Mouse (Mus musculus) embryo, embryonic 10.5 days (tissue): ENCODE measurements around the gene Gm21852.
"Not testable (repeated sequence)": the region's sequence is repeated elsewhere in the genome, so short reads cannot be mapped to it uniquely, and the experiment has no call there.

Experiments used
- DNase-seq: peaks from one replicate; pipeline ENCODE4 v3.0.0-alpha.2; 2015; ENCODE audit warnings: low spot score

Gm21852 gene

GRCm38 (mm10) chrY:40651896-40652295 is at the start of gene Gm21852:
Gm21852 (minus strand) TSS chrY:40651996.
- not testable (repeated sequence) for DNase-seq
